Mouse (Mus musculus) E14TG2a.4 (cell line): Measurements from ENCODE around the gene Ppfibp2.

Experiments
- CTCF ChIP-seq: conservative IDR thresholded peaks from 2 replicates; pipeline ENCODE4 v1.5.1; 2014; ENCODE audit warnings: low read length
- POU5F1 ChIP-seq: IDR thresholded peaks from 2 replicates; pipeline ENCODE4 v1.6.1; 2014; ENCODE audit warnings: low read length, borderline replicate concordance

GRCm38 (mm10) chr7:107620137-107620536 lies 25.1 kb downstream of the Ppfibp2 start:
- TF ChIP-seq CTCF = no peak
- no peak for TF ChIP-seq POU5F1
